Mouse (Mus musculus) lung, postnatal 0 days (tissue): ENCODE results near the gene Adamts4.

Experiments
- CTCF ChIP-seq: IDR thresholded peaks from 2 replicates; pipeline ENCODE4 v1.5.1; 2016; ENCODE audit warnings: antibody characterized with exemption, mild to moderate bottlenecking
- EP300 ChIP-seq: IDR thresholded peaks from 2 replicates; pipeline ENCODE4 v1.6.1; 2016; ENCODE audit warnings: antibody characterized with exemption, mild to moderate bottlenecking, control low read depth

DNA sequence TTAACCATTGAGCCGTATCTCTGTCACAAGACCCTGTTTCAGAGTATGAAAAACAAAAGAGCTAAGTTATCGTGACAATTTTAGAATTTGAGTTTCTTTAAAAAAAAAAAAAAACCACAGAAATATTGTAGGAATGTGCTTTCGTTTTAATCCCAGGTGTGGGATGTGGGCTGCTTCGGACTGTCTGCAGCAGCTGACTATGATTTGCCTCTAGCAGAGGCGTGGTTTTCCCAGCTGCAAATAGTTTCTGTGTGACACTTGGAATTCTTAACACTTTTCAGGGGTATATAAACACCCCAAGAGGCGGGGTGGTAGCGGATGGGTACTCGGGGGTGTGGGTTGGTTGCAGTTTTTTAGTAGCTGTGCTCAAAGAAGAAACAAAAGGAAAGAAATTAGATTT, 4.9 kb upstream of the Adamts4 start:
- no peak for TF ChIP-seq CTCF
- TF ChIP-seq EP300, result no peak
